Mouse (Mus musculus) hindbrain, embryonic 14.5 days (tissue): Measurements from ENCODE around the gene Nme6. TPM values are rescaled to one million over a fixed set of nuclear protein-coding genes. Genes with fewer than 3 reads are reported as not detected.
"Not testable (repeated sequence)": the region's sequence is repeated elsewhere in the genome, so short reads cannot be mapped to it uniquely, and the experiment has no call there.

ENCODE experiments used
- ATAC-seq: fragments of 200-750 bp; cut with Nextera tagmentation; 2 replicates; pipeline ENCODE4 v1.8.0; 2017; ENCODE audit warnings: moderate number of reproducible peaks, mild to moderate bottlenecking, moderate TSS enrichment, moderate library complexity; ENCODE audit not compliant: low FRiP score
- DNase-seq: peaks from one replicate; pipeline ENCODE4 v3.0.0-alpha.2; 2015; ENCODE audit warnings: low spot score
- H3K27ac ChIP-seq: fragments of 300-500 bp; sonication (generic); 2 replicates; pipeline ENCODE4 v1.5.1; 2014; ENCODE audit warnings: mild to moderate bottlenecking, moderate library complexity
- H3K27me3 ChIP-seq: fragments of 300-500 bp; sonication (generic); 2 replicates; pipeline ENCODE4 v1.6.1; 2014; ENCODE audit warnings: mild to moderate bottlenecking, low read length, mixed read lengths; ENCODE audit not compliant: control insufficient read depth, insufficient read depth
- H3K36me3 ChIP-seq: fragments of 300-500 bp; sonication (generic); replicated peaks from 2 replicates; pipeline ENCODE4 v1.6.1; 2014; ENCODE audit not compliant: control insufficient read depth, insufficient read depth
- H3K4me1 ChIP-seq: fragments of 300-500 bp; sonication (generic); replicated peaks from 2 replicates; pipeline ENCODE4 v1.6.1; 2014; ENCODE audit warnings: antibody characterized with exemption, low read length, mixed read lengths; ENCODE audit not compliant: control insufficient read depth, insufficient read depth
- H3K4me2 ChIP-seq: fragments of 300-500 bp; sonication (generic); replicated peaks from 2 replicates; pipeline ENCODE4 v1.6.1; 2014; ENCODE audit warnings: mild to moderate bottlenecking, moderate library complexity
- H3K4me3 ChIP-seq: fragments of 300-500 bp; sonication (generic); replicated peaks from 2 replicates; pipeline ENCODE4 v1.5.1; 2014; ENCODE audit warnings: mild to moderate bottlenecking, low read length
- H3K9ac ChIP-seq: fragments of 300-500 bp; sonication (generic); 2 replicates; pipeline ENCODE4 v1.6.1; 2014
- H3K9me3 ChIP-seq: fragments of 300-500 bp; sonication (generic); 2 replicates; pipeline ENCODE4 v1.6.1; 2016; ENCODE audit warnings: low read length; ENCODE audit not compliant: control insufficient read depth
- WGBS: fragments of 180-500 bp; shearing (Covaris S2); extraction: QIAGEN DNeasy Blood & Tissue Kit; methylation state at CpG from one replicate; pipeline ENCODE4 v1.1.7; 2014; 5-methylcytosine and 5-hydroxymethylcytosine counted together
- polyA plus RNA-seq: library from polyadenylated mRNA; unstranded; fragments of >200 nt; fragmentation: Nextera tagmentation; extraction: Ambion mirVana; gene quantifications from 2 replicates; pipeline ENCODE4 v1.2.1, GENCODE M21; 2014

Gene Nme6
- 64.2 and 64.3 TPM in 2 replicates for polyA plus RNA-seq

DNA sequence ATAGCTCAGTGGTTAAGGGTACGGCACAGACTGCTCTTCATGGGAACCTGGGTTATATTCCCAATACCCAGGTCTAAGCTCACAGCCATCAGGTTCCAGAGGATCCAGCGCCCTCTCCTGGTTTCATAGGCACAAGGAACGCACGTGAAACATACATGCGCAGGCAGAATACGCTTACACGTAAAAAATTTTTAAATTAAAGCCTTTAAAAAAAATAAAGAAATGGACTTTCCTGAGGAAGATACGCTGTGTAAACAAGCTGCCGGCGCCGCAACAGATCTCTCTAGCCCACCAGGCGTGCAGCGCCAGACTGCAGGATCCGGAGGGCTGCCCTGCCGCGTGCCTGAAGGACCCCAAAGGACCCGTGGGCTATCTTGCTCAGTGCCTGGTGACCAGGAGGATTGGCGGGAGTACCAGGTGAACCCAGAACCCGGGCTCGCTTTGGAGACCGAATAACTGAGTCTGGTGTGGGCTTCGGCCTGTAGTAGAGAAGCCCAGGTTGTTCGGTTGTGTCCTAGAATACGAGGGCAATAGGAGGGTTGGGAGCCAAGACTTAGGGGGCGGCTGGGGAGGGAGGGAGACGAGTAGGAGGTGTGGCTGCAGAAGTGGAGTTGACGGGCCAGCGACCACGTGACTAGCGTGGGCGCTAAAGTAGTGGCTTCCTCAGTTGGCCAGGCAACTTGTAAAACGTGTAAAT, at the start of gene Nme6:
TSS of gene Nme6 (plus strand) at position 359 of the 697 bp plus-strand sequence.
- Histone ChIP-seq H3K27ac (peak within 1 kb of the TSS; percentile 82), H3K36me3 (peaks cover 10% of the 10 kb centered on the region), H3K4me3 (peak within 1 kb of the TSS; percentile 51), H3K4me1 (peaks cover 7% of the 10 kb centered on the region; the same call in 1 of the 2 replicates), H3K4me2 (peak within 1 kb of the TSS; percentile 82), H3K9ac (peak within 1 kb of the TSS; percentile 62), H3K9me3 (no peaks in the 10 kb centered on the region), H3K27me3 (no peaks in the 10 kb centered on the region)
- DNase-seq (peak; percentile 91), ATAC-seq (peak; percentile 97)
- WGBS, result under 1% methylated on average over 32 of the region's 32 CpGs

DNA sequence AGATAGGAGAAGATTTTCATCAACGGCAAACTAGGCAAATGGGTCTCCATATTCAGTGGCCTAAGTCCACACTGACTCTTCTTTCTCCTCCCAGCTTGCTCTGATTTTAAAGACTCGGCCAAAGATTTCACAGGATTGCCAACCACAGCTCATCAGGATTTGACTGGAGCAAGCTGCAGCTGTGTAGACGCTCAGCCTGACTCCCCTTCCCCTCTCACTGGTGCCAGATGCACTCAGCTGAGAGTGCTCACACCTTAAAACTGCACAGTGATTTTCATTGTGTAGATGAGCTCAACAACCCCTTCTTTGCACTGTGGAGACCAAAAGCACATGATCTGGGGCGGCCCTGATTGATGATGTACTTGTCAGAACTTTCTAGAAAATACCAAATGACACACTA, 42.0 kb upstream of the Nme6 start, which contains the start of gene Fbxw27:
TSS of gene Fbxw27 (minus strand) at position 101 of the 400 bp plus-strand sequence.
- not testable (repeated sequence) for H3K4me2 ChIP-seq, DNase-seq, H3K9me3 ChIP-seq, H3K4me1 ChIP-seq, H3K4me3 ChIP-seq, H3K27me3 ChIP-seq, ATAC-seq, H3K27ac ChIP-seq, H3K36me3 ChIP-seq, H3K9ac ChIP-seq
- 84% methylated on average over 4 of the region's 4 CpGs for WGBS

DNA sequence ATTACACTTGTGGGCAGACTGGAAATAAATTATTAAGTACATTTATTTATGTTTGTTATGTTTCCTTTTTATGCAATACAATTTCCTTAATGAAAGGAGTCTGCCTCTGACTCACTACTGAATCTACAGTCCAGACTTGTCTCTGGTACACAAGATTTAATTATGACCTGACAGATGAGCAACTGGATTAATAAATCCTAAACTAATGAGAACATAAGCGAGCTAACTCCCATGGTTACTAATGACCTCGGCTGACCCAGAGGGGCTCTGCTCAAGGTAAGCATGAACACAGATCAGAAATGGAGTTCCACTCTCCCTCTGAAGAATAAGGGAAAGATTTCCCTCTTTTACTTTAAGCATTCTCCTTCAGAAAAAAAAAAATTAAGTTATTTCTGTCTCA, 37.3 kb upstream of the Nme6 start:
- Histone ChIP-seq H3K36me3 (no peaks in the 10 kb centered on the region), H3K4me1 (no peaks in the 10 kb centered on the region), H3K4me2 (no peak overlapping the region), H3K27me3 (no peaks in the 10 kb centered on the region), H3K9me3 (no peaks in the 10 kb centered on the region), H3K4me3 (no peak overlapping the region), H3K27ac (no peak overlapping the region), H3K9ac (no peak overlapping the region)
- 69% methylated on average over 2 of the region's 2 CpGs for WGBS
- DNase-seq, result no peak
- no peak for ATAC-seq

DNA sequence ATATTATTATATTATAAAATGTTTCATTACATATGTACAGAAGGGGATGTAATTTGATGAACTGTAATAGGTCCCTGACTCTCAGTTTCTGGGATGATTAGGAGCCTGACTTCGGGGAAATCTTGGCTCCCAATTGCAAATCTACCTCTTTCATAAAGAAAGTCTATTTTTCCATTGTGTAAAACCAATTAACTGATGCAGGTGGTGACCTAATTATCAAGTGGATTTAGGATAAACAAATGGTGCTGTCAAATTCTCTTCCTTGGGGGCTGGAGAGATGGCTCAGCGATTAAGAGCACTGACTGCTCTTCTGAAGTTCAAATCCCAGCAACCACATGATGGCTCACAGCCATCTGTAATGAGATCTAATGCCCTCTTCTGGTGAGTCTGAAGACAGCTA, 36.7 kb upstream of the Nme6 start:
- WGBS, result 58% methylated on average over 2 of the region's 2 CpGs
- no peak for ATAC-seq

DNA sequence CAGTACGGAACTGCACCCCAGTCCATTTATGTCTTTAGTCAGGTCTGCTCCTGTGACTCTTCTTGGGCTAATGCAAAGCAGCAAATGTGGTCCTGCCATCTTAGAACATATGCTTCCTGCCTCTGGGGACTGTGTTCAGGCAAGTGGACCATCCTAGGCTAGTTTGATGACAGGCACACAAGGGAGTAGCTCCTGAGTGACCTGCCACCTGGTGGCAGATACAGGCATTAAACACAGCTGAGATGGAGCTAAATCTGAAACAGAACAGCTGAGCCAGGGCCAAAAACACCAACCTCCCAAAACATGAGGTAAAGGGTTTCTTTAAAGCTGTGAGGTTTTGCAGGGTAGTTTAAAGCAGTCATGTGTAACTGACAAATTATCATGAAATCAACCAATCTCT, 34.5 kb upstream of the Nme6 start:
- Histone ChIP-seq H3K27me3 (no peaks in the 10 kb centered on the region), H3K4me1 (no peaks in the 10 kb centered on the region), H3K9ac (no peak overlapping the region), H3K4me3 (no peak overlapping the region), H3K36me3 (no peaks in the 10 kb centered on the region), H3K4me2 (no peak overlapping the region), H3K27ac (no peak overlapping the region), H3K9me3 (no peaks in the 10 kb centered on the region)
- 89% methylated on average over 1 of the region's 1 CpGs for WGBS
- no peak for ATAC-seq
- no peak for DNase-seq

More for the DNA sequence above, 36.7 kb upstream of the Nme6 start:
- H3K36me3 ChIP-seq, result no peaks in the 10 kb centered on the region
- no peak overlapping the region for H3K4me2 ChIP-seq
- no peaks in the 10 kb centered on the region for H3K4me1 ChIP-seq
- no peak overlapping the region for H3K9ac ChIP-seq
- no peak for DNase-seq
- H3K27ac ChIP-seq, result no peak overlapping the region
- H3K9me3 ChIP-seq, result no peaks in the 10 kb centered on the region
- no peaks in the 10 kb centered on the region for H3K27me3 ChIP-seq
- H3K4me3 ChIP-seq, result no peak overlapping the region

DNA sequence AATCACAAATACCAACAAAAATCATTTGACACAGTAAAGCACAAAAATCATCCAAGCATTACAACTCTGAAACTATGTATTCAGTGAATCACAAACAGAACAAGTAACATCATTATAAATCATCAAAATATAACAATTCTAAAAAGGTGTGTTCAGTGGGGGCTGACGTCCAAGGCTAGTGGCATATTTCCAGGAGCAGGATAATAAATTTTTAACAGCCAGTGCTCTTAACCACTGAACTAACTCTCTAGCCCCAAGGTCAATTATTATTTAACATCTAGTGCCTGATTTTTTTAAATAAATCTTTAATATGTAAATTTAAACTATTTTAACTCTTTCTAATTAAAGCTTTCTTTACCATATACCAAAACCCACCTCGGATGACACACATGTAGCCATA, 27.0 kb upstream of the Nme6 start:
- ATAC-seq, H3K9me3 ChIP-seq, H3K36me3 ChIP-seq, H3K27me3 ChIP-seq, H3K4me2 ChIP-seq, H3K4me1 ChIP-seq, H3K4me3 ChIP-seq, H3K9ac ChIP-seq, H3K27ac ChIP-seq, DNase-seq: not testable (repeated sequence)
- 88% methylated on average over 2 of the region's 2 CpGs for WGBS

DNA sequence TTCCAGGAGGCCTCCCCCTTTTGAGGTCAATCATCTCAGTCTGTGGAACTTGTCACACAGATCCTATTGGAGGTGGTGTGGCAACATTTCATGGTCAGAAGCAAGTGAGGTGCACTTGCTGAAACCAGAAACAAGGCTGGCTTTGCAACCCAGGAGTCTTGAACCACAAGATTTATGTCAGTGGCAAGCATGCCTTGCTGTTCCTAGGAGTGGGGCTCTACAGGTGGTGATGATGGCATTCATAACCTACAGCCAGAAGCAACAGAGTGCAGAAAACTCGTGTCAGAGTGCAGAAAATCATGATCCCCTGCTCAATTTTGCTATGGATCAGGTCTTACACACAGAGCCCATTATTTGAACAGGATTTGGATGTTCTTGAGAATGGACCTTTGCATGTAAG, 26.3 kb upstream of the Nme6 start:
- no peak for DNase-seq
- Histone ChIP-seq H3K9me3 (no peaks in the 10 kb centered on the region), H3K4me1 (no peaks in the 10 kb centered on the region), H3K4me2 (no peak overlapping the region), H3K4me3 (no peak overlapping the region), H3K27me3 (no peaks in the 10 kb centered on the region), H3K27ac (no peak overlapping the region), H3K9ac (no peak overlapping the region), H3K36me3 (no peaks in the 10 kb centered on the region)
- 55% methylated on average over 1 of the region's 1 CpGs for WGBS
- ATAC-seq, result no peak

DNA sequence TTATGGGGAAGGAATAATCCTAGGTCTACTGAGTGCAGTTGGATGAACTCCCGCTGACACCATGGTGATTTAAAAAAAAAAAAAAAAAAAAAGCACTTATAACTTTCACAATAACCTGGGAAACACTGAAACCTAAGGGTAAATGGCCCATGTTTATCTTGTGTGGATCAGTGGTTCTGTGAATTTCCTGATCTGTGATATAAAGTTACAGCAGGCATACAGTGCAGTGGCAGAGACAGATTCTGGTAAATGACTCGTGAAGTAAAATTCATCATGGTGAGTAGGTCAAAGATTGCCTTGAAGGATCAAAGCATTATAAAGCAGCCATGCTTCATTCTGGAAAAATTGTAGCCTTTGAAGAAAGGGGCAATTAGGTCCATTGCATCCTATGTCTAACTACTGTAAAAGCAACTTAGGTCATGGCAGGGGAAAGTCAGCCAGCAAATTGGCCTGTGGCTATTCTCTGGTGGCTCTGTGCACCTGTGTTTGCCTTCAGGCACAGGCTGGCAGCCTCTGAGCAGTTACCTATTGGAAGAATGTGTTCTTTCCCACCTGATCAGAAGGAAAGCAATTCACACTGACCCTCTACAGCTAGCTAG, 25.8 kb upstream of the Nme6 start:
- no peaks in the 10 kb centered on the region for H3K4me1 ChIP-seq
- no peak overlapping the region for H3K27ac ChIP-seq
- H3K36me3 ChIP-seq, result no peaks in the 10 kb centered on the region
- no peak overlapping the region for H3K4me3 ChIP-seq
- H3K27me3 ChIP-seq, result no peaks in the 10 kb centered on the region
- DNase-seq, result no peak
- H3K9ac ChIP-seq, result no peak overlapping the region
- H3K9me3 ChIP-seq, result no peaks in the 10 kb centered on the region
- WGBS, result 85% methylated on average over 2 of the region's 2 CpGs
- H3K4me2 ChIP-seq, result no peak overlapping the region
- no peak for ATAC-seq

DNA sequence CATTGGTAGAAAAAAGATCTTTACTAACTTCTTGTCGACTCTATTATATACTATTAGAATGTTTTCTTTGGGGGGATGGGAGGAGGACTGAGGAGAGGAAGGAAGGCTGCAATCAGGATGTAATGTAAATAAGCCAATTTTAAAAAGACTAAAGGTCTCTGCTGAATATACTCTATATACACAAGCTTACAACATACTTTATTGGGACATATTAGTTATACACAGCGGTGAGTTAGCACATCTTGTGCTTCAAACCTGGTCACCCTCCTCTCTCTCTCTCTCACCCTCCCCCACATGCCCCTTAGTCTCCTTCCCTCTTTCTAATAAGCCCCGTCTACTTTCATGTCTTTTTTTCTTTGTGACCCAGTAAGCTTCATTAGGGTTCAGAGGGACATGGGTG, 24.7 kb upstream of the Nme6 start:
- no peaks in the 10 kb centered on the region for H3K36me3 ChIP-seq
- H3K4me2 ChIP-seq, result no peak overlapping the region
- DNase-seq, result no peak
- no peaks in the 10 kb centered on the region for H3K27me3 ChIP-seq
- no peak overlapping the region for H3K27ac ChIP-seq
- no peak overlapping the region for H3K4me3 ChIP-seq
- H3K4me1 ChIP-seq, result no peaks in the 10 kb centered on the region
- no peaks in the 10 kb centered on the region for H3K9me3 ChIP-seq
- 67% methylated on average over 3 of the region's 3 CpGs for WGBS
- no peak for ATAC-seq
- H3K9ac ChIP-seq, result no peak overlapping the region
